Mouse (Mus musculus) brain, embryonic 14.5 days (tissue): ENCODE data around the gene 2310022A10Rik.

ENCODE experiments used
- CTCF ChIP-seq: fragments of 200-500 bp; IDR thresholded peaks from 2 replicates; pipeline ENCODE4 v1.5.1; 2012; ENCODE audit warnings: inconsistent platforms, mild to moderate bottlenecking, moderate library complexity, borderline replicate concordance; ENCODE audit not compliant: insufficient read depth, insufficient read length; ENCODE audit errors: extremely low read depth
- POLR2A ChIP-seq: fragments of 200-500 bp; IDR thresholded peaks from 2 replicates; pipeline ENCODE4 v1.6.1; 2012; ENCODE audit warnings: mild to moderate bottlenecking, inconsistent platforms, borderline replicate concordance; ENCODE audit not compliant: poor library complexity, insufficient read depth, insufficient read length, severe bottlenecking; ENCODE audit errors: extremely low read depth

GRCm38 (mm10) chr7:27577589-27577988 lies 24.6 kb downstream of the 2310022A10Rik start:
- TF ChIP-seq POLR2A (no peak), CTCF (no peak)
